Mouse (Mus musculus): ENCODE measurements around the gene Tomm7.
"Not testable (repeated sequence)": the region's sequence is repeated elsewhere in the genome, so short reads cannot be mapped to it uniquely, and the experiment has no call there.

The Tomm7 gene

DNA sequence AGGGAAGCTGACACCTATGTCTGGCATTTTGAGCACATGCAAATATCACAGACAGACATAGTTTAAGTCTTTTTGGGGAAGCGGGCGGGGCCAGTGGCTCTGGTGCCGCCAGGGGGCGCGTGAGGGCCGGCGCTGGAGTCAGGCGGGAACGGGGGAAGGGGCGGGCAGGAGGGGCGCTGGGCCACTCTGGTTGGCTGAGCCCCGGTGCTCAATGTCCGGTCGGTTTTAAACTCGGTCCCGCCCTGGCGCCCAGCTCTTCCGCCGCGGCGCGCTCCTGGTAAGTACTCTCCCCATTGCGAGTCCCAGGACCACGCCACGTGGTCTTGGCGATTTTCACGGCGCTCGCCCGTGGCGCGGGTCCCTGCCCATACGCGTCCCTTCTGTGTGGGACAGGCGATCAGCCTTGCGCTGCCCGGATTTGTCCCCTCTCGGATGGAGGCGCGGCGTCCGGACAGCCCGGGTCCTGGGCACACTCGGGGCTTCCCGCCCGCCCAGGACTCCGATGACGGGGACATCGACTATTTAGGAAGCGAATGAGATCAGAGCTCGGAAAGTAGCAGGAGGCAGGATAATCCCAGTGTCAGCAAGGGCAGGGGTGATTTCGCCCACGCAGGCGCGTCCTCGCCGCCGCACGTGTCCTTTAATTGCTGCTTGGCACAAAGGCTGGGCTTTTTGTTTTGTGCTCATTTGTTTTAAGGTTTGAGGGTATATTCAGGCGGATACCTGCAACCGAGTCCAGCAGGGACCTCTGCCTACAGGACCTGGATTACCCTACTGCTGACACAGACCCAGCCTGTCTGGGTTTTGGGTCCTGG lies 6.6 kb upstream of the Tomm7 start:
- peak; percentile 93 to 95 for DNase-seq

DNA sequence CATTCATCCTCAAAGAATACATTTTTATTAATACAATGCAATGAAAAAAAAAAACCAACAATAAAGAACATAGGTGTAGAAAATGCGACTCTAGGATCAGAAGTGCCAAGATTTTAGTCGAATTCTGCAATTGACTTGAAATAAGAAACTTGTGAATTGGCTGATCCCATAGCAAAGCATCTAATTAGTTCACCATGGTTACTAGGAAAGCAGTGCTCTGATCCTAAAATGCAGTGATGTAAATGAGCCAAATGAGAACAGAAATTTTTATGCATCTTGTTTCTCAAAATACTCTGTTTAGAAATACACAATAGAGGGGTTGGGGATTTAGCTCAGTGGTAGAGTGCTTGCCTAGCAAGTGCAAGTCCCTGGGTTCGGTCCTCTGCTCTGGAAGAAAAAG lies 1.2 kb upstream of the Tomm7 start:
- DNase-seq, result no peak

DNA sequence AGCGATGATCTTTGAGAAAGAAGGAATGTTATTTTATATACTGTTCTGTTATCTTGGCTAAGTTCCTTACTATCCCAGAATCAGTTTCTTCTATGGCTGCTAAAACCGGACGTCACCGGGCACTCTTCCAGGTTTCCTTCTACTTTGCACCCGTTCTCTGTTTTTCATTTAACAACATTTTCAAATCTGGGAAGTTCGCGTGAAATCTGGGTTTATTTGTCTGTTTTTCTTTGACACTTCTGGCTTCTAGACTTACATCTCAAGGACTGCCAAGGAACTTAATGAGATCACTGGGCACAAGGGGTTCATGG lies 525 bp upstream of the Tomm7 start:
- peak; percentile 40 to 49 for DNase-seq

DNA sequence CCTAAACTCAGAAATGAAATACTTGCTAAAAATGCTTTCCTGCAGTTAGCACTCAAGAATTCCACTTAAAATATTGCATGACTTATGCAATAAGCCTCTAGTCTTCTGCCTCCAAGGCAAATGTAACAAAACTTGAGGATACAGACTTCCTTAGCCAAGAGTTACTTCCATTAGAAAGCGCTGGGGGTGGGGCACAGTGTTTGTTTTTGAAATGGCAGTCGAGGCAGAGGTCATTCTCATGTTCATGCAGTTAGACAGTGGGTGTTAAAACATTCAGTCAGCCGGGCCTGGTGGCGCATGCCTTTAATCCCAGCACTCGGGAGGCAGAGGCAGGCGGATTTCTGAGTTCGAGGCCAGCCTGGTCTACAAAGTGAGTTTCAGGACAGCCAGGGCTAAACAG lies 5.8 kb downstream of the Tomm7 start:
- no peak for DNase-seq

DNA sequence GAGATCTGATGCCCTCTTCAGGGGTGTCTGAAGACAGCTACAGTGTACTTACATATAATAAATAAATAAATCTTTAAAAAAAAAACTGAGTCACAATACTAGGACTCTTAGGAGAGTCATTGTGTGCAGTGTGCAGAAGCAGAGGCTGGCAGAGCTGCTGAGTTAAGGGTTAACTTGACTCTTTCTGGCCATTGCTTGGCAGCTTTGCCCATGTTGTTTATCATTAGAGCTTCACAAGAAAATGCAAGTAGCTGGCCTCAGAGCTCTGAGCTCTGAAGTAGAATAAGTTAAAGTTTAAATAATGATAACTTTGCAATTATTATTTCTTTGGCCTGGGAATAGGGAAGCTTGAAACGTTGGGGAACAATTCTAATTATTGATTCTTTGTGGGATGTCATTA lies 8.3 kb downstream of the Tomm7 start:
- DNase-seq, result not testable (repeated sequence)

DNA sequence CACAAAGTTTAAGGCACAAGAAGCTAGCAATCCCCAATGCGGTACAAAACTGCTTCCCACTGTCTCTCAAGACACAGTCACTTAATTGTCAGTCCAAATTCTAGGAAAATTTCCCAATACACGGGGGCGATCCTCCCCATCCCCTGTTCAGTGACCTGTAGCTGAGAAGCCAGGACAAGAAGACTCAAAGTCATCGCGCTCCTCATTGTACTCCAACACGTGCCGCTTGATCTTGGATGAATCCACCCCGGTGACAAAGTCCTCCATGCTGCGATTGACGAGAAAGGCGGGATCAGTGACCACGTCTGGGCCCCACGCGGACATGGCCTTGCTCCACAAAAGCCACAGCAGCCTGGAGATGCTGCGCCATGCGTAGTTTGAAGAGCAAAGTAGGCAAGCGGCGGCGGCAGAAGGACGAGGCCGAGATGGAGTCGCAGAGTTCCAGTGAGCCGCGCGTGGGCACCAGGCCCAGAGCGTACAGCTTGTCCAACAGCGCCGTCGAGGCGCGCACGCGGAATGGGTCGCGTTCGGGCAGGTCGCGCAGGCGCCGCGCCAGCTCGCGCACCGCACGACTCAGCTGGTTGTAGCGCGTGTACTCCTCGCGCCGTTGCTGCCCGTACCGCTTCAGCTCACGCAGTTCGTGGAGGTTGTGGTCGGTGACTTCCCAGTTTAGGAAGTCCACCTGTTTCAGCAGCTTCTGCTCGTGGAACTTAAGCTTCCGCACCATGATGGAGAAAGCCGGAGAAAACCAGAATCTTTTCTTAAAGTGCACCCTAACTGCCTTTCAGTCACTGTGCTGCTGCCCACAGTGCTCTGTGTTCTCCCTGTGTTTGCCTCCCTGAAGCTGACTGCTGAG lies 12.8 kb downstream of the Tomm7 start:
- peak; percentile 29 to 53 for DNase-seq

DNA sequence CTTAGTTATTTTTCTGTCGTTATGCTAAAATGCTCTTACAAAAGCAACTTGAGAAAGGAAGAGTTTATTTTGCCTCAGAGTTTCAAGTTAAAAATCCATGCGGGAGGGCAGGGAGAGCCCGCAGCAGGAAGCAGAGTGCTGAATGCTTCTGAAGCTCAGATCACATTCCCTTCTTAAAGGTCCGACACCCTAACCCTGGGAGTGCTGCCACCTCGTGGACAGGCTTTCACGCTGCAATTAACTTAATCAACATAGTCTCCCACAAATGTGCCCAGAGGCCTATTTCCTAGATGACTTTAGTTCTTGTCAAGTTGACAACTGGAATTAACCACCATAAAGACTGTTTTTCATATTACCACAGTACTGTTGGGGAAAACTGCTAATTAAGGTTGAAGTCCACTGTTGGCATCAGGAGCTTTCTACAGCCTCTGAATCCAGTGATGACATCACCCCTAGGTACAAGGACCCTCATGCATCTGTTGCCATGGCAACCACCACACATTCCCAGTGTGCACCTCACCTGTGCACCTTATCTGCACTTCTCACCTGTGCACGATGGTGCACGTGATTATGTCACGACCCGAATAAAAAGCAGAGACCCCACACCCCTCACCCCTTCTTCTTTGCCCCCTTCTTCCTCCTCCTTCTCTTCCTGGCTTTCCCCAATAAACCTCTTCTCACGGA lies 17.5 kb downstream of the Tomm7 start:
- peak; percentile 54 to 80 for DNase-seq

DNA sequence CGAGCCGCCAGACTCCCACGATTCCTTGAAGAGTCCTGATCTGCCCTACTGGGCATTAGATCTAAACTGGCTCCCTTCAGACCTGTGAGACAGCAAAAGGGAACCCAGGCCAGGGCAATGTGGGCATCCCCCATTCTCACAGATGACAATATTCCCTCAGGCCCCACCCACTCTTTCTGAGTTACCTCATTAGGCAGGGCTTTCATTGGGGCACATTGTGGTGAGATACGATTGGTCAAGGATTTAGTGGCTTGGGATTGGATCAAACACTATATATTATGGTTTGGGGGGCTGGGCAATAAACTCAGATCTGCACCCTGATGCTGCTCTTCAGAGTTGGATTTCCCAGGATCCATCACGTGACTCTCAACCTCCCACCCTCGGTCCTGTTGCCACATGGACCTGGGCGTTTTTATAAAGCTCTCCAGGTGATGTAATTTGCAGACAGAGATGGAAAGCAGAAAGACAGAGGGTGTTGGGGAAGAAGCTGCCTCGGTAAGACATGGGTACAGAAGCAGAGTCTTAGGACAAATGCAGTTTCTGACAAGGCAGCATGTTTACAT lies 19.7 kb downstream of the Tomm7 start:
- DNase-seq, result no peak

DNA sequence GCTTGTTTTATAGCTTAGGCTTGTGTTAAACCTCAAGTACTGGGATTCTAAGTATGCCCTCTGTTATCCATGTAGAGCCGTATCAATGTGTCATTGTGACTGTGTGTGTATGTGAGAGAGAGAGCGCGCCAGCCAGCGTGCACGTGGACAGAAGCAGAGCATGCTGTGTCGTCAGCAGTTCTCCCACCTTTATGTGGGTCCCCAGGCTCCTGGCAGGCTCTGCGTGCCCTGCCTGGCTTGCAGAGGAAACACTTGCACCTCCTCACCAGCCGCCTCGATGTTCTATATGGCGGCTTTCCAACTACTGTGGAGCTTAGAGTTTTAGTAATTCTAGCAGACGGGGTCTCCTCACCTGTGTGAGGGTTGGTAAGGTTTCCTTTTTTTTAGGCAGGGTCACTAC lies 21.7 kb downstream of the Tomm7 start:
- DNase-seq, result no peak

DNA sequence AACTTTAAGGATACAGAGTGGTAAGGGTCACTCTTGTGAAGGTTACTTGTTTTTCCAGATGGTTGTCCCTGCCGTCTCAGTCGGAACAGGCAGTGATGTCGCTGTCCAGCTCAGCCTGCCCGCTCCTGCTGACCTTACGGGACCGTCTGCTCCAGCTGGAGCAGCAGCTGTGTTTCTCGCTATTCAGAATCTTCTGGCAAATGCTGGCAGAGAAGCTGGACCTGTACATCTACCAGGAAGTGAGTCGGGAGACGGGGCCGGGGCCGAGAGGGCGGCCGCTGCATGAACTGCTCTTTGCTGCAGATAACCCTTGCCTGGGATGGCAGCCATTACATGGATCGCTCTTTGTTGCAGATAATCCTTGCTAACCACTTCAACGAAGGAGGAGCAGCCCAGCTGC lies 27.3 kb downstream of the Tomm7 start:
- DNase-seq, result no peak

DNA sequence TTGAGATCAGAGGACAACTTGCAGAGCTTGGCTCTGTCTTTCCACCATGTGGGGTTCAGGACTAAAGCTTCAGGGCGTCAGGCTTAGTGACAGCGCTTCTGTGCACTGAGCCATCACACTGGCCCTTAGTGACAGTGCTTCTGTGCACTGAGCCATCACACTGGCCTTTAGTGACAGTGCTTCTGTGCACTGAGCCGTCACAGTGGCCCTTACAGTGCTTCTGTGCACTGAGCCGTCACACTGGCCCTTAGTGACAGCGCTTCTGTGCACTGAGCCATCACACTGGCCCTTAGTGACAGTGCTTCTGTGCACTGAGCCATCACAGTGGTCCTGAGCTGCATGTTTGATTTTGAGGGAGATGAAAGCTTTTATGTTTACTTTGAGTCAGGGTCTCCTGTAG lies 29.1 kb downstream of the Tomm7 start:
- DNase-seq, result no peak

DNA sequence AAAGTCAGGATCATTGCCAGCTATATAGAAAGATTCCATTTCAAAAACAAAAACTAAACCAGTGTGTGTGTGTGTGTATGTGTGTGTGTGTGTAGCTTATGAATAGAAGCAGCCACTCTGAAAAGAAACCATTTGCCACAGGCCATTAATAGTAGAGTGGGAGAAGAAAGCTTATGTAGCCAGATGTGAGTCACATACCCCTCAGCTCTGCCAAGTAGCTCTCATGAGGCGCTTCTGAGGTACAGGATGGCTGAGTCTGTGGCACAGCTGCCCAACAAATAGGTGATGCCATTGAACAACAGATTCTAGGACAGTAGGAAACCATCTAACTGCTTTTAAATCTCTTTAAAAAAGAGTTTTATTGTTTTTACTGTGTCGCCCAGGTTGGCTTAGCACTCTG lies 51.2 kb downstream of the Tomm7 start:
- DNase-seq, result no peak

DNA sequence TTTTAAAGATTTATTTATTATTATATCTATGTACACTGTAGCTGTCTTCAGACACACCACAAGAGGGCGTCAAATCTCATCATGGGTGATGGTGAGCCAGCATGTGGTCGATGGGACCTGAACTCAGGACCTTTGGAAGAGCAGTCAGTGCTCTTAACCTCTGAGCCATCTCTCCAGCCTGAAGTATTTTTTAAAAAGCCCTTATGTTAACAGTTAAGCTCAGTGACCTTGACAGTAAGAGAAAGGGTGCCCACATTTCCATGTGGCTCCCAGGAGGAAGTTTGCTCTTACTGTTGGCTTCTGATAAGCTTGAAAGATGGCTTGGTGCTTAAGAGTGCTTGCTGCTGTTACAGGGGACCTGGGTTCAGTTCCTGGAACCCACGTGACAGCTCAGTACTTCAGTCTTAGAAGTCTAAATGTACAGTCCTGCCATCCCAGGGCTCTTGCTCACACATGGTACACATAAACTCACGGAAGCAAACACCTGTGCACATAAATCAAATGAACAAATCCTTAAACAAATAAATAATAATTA lies 54.8 kb downstream of the Tomm7 start:
- DNase-seq, result no peak

Data from lung, postnatal 4 days (tissue).